Mouse (Mus musculus): ENCODE data around the gene Vsig10l.

DNA sequence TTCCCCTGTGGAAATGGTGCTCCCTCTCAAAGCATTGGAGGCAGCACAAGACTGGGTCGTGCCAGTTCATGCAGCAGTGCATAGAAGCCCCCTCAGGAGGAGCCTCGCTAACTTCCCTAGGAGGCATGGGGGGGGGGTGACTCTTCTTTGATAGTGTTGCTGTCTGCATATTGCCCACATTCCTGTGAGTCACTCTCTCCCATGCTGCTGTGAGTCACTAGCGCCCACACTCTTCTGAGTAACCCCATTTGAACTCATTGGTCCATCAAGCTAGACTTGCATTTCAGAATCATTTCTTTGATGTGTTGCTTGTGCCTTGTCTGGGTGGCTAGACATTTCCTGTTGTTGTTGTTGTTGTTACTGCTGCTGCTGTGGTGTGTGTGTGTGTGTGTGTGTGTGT is 18.2 kb downstream of the Vsig10l start:
- no peak for TF ChIP-seq CTCF (IDR thresholded peaks at IDR 0.05; ENCODE audit: borderline replicate concordance, insufficient read depth, low read depth, low read length)
- no peak for TF ChIP-seq POLR2A (IDR thresholded peaks at IDR 0.05; ENCODE audit: borderline replicate concordance, insufficient read depth, low read length)

Data from cerebellum, adult 2 months (tissue).